Mouse (Mus musculus): Measurements from ENCODE around the gene Dbx2. TPM values are rescaled to one million over a fixed set of nuclear protein-coding genes. Genes with fewer than 3 reads are reported as not detected.

Dbx2 gene
- total RNA-seq (2021) = 10 to 100 TPM; 25.9 to 27.1 TPM
- long read RNA-seq, transcript Dbx2-201 (4 exons, 3,460 nt) = major isoform, 20 of 26 reads
- long read RNA-seq, partial matches to known transcripts = 0 of 26 reads
- long read RNA-seq, other reads (novel, unspliced or antisense) = 6 of 26 reads

DNA sequence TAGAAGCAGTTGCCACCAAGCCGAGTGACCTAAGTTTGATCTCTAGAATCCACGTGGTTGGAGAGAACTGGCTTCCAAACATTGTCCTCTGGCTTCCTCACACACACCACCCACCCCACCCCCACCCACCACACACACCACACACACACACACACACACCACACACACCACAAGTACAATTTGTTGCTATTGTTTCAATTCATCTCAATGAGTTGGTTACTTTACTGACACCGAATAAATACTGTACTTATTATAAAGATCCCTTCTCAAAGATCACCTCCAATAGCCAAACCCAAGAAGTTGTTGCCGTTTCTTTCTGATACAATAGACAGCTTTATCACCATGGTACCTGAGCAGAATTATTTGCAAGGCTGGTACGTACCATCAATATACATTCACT, at the start of gene Dbx2:
Gene Dbx2 (minus strand): TSS at position 101 of the 400 bp plus-strand sequence.
- no peak for DNase-seq (ENCODE audit: low spot score in 2 of 2)

- DNase-seq (ENCODE audit: low spot score in 2 of 2) = no peak
These were observed 46.4 kb upstream of the Dbx2 start for GRCm38 (mm10) chr15:95702206-95702605.

- DNase-seq (ENCODE audit: low spot score in 2 of 2) = no peak
These were observed 45.8 kb upstream of the Dbx2 start for GRCm38 (mm10) chr15:95701573-95701972.

DNA sequence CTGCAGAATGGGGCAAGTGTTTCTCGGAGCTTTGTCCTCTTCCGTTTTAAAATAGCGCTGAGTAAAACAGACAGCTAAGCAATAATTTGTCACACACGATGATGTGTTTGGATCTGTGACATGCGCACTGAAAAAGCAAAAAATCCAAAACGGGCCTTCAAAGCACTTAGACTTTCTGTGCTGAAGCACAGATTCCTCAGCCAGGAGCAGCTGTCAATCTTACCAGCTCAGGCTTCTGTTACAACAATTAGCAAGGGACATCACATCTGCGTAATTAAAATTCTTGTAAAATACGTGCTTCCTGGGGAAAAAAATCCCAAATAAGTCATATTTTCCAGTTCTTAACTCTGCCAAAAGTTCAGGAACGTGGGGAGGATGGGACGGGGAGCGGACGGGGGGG, 43.6 kb upstream of the Dbx2 start:
- no peak for DNase-seq (ENCODE audit: low spot score in 2 of 2)

DNA sequence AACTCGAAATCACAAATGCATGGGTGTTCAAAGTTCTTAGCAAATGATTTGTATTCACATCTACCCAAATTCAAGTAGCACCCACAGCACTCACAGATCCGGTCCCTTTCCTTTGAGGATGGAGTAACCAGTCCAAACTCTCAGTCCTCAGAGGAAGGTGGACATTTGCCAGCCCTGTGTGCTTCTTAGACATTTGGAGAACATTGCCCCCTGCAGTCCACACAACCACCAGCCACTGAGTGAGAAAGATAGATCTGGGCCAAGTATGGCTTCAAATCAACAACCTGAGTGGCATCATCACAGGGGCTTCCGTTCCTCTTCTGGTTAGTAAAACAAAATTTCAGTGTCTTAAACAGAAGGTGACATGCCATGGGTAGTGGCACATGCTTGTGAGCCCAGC, 38.0 kb upstream of the Dbx2 start:
- peak; percentile 64 to 73 for DNase-seq (ENCODE audit: low spot score in 2 of 2)

DNA sequence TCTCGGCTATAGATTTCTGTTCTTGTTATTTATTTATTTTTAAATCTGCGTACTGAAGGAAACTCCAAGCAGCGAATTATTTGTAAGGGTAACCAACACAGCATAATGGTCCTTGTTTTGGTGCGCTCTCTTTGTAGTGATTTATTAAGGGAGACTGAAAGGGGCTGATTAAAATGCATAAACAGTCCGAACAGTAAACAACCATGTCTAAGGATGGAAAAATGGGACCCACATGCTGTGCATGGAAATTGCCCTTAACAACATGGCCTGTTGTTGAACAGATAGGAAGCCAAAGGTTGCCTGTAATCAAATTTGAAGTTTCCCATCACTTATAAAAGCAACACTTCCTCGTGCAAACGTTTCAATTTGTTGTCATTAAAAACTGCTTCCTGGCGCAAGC, 35.8 kb upstream of the Dbx2 start:
- no peak for DNase-seq (ENCODE audit: low spot score in 2 of 2)

DNA sequence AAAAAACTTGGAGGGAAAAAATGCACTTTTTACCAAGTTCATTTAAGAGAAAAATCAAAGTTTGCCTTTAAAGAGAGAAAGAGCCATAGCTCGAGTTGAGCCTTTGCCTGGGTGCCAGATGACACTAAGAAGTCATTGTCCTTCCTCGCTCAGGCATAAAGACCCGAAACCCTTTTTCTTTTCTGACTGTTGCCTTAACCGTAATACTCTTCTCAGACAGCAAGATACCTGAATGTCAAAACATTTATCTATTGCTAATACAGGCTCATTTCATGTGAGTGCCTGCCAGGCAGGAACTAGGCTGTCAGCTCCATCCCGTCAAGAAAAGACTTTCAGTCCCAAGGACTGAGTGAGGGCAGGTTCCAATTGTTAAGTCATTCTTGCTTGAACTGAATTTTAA, 35.4 kb upstream of the Dbx2 start:
- no peak for DNase-seq (ENCODE audit: low spot score in 2 of 2)

DNA sequence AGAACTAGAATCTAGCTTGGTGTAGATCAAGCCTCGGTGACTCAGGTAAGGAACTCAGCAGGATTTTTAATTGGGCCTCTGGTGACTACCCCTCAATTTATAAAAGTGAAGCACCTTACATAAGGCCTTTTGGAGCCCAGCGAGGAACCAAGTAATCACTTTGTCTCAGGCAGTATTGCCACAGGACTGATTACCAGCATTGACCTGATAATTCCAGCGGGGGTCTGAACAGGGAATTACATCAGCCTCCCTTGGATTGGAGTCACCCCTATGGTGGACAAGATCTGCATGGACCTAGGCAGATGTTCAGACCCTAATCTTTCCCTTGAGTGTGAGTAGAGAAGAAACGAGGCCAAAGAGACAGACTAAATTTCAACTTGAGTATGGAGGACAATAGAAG, 26.9 kb upstream of the Dbx2 start:
- DNase-seq (ENCODE audit: low spot score in 2 of 2) = no peak

DNA sequence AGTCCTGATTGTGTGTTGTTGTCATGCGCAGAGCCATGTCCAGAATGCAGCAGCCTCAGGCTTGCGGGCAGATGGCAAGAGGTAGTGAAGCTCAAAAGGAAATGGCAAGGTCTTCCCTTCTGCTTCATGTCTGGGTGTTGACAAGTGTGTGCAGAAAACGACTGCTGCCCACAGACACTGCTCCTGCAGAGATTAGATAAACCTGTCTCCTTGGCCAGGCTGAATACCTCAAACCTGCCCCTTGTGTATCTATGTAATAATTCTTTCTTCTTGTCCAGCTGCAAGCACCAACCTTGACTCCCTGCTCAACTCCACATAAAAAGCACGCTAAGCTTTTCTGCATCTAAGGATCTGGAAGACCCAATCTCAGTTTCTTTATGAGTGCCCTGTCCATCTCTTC, 19.9 kb upstream of the Dbx2 start:
- DNase-seq (ENCODE audit: low spot score in 2 of 2) = no peak

- peak; percentile 36 to 37 for DNase-seq (ENCODE audit: low spot score in 2 of 2)
These were observed 19.4 kb upstream of the Dbx2 start for GRCm38 (mm10) chr15:95675176-95675575.

DNA sequence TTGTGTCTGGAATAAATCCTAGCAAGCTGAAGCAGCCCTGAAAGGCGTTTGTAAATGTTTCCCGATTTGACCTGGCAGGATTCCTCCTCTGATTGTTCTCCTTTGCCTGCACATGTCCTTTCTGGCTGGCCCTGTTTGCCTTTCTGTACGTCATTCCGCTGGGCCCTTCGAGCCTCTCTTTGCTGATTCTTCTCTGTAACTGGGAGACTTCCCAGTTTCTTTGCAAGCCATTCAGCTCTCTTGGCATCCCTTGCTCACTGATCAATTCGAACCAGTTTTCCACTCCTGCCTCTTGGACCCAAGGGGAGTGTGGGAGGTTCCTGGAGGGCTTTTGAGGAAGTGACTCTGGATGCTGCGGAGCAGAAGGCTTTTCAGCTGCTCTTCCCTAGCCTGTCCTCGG, 11.4 kb upstream of the Dbx2 start:
- peak; percentile 34 to 62 for DNase-seq (ENCODE audit: low spot score in 2 of 2)

- DNase-seq (ENCODE audit: low spot score in 2 of 2) = no peak
These were observed 9.2 kb upstream of the Dbx2 start for GRCm38 (mm10) chr15:95665002-95665401.

DNA sequence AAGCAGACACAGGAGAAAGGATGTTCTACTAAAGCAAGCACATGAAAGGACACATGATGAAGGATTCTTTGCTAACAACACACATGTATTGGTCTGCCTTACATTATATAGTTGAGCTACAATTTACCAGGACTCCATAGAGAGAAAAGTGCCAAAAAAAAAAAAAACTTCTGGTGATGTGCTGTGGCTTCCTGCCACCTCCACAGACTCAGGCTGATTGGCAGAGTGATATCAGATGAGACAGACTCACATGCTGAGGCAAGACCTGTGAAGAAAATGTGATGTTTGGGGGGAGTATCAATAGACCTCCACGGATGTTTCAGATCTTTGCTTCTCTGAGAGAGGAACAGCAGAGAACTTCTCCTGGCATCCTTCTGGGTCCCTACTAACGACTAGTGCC, 6.0 kb upstream of the Dbx2 start:
- DNase-seq (ENCODE audit: low spot score in 2 of 2) = no peak

DNA sequence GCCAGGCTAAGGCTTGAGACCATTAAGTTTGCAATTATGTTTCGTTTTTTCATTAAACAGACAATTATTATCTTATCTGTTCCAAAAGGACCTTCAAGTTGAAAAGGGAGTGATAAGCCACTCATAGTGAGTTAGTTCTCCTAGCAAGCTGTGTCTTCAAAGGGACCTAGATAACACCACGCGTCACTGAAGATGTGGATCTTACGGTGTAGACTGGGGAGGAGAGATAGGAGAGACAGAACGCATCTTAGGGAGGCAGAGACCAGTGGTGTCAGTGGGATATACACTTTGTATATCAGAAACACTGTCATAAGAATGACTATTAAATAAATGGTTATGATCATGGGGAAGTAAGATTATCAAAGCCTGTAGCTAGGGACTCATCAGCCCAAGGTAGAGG, 4.6 kb upstream of the Dbx2 start:
- no peak for DNase-seq (ENCODE audit: low spot score in 2 of 2)

DNA sequence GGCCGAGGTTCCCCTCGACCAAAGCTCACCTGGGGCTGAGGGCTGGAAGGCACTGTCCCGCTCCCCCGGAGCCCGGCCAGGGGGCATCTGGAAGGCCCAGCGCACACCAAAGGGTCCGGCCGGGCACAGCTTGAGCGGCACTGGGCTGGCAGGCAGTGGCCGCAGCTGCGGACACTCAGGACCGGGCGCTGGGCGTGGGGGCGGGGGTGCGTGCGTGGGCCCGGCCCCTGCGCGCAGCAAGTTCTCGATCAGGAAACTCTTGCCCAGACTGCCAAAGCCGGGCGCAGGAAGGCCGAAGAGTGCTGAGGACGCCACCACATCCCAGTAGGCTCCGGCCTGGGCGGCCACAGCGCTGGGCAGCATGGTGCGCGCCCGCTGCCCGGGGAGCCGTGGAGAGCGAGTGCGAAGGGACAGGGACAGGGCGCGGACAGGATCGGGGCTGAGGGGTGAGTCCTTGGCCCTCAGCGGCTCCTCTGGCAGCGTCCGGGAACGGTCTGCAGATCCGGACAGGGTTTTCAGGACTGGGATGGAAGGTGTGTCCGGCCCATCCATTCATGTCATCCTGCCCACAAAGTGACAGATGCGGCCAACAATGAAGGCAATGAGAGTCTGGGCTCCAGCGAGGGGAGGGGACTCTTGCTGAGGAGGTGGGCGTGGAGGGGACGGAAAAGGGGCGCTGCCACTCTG, 1.4 kb downstream of the Dbx2 start:
- DNase-seq (ENCODE audit: low spot score in 2 of 2) = peak; percentile 30 to 53

- DNase-seq (ENCODE audit: low spot score in 2 of 2) = no peak
These were observed 1.9 kb downstream of the Dbx2 start for GRCm38 (mm10) chr15:95653812-95654210.

- no peak for DNase-seq (ENCODE audit: low spot score in 2 of 2)
These were observed 2.7 kb downstream of the Dbx2 start for GRCm38 (mm10) chr15:95652898-95653707.

- DNase-seq (ENCODE audit: low spot score in 2 of 2) = no peak
These were observed 3.9 kb downstream of the Dbx2 start for GRCm38 (mm10) chr15:95651824-95652223.

DNA sequence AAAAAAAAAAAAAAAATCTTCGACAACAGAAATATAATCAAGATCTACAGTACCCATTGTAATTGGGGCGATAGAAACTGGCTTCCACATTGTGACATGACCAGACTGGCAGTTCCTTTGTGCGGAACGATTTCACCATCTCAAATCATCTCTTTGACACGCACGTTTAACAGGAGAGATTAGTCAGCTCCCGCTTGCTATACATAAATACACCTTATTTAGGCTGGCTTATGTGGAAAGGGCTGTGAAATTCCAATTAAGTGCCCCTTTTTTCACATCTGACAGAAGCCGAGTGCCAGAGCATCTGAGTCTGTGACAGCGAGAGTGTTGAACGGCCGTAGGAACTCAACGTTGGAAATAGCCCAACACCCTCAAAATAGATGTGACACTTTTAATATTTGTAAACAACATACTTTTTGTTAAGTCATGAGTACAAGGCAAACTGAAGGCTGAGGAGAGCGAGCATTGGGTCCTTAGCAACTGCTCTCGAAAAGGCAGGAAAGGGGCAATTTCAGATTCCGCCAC, 12.2 kb downstream of the Dbx2 start:
- no peak for DNase-seq (ENCODE audit: low spot score in 2 of 2)

- peak in 1 of 2 experiments; percentile 25 for DNase-seq (ENCODE audit: low spot score in 2 of 2)
These were observed 15.4 kb downstream of the Dbx2 start for GRCm38 (mm10) chr15:95640347-95640746.

GRCm38 (mm10) chr15:95639829-95640134, 16.0 kb downstream of the Dbx2 start:
- DNase-seq (ENCODE audit: low spot score in 2 of 2) = no peak

DNA sequence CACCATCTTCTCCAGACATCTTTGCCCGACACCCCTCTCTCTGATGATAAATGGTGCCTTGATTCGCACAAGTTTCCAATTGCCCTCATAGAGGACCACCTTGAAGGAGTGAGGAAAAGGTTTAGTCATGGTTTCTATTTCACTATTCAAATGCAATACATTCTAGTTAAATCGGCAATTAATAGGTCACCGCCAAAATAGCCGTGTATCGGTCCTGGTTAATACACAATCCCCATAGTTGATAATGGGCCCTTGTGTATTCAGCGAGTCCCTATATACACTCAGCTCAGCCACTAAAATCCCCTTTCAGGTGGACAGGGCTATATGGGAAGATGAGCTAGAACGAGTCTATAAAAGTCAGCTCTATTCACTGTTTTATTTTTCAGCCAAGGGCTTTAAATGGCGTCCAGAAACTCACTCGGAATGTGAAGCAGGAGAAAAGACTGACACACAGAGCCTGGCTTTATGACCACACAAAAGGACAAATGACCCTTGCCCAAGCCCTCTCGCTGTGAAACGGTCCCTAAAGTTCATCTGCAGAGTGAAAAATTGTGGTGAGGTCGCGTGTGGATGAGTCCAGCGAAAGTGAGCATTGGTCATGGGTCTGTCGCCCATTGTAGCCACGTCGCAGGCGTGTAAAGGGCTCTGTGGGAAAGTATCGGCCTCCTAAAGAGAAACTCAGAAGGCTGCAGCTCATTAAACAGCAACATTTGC, 16.5 kb downstream of the Dbx2 start:
- no peak for DNase-seq (ENCODE audit: low spot score in 2 of 2)

All from layer of hippocampus, postnatal 10 days (tissue).